Mouse (Mus musculus) kidney, postnatal 4 days (tissue): ENCODE results near the gene B9d1.

Experiments
- DNase-seq, 2 experiments: peaks; one replicate each; pipeline ENCODE4 v3.0.0; 2021; ENCODE audit warnings: mixed read lengths in 2 of 2

B9d1 gene

DNA sequence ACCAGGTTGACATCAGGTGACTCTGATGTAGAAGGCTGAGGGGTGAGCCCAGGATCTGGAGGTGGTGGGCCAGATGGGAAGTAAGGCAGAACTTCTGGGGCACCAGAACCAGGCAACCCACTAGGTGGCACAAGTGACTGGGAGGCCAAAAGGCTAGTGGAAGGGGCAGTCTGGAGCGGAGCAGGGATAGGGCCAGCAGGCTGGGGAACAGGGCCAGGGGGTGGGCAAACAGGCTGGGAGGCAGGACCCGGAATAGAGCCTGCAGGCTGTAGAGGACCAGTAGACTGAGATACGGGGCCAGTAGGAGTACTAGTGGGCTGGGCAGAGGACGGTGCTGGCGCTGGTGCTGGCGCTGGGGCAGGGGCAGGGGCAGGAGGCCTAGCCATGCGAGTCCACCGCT, 15.1 kb upstream of the B9d1 start:
- DNase-seq: no peak

DNA sequence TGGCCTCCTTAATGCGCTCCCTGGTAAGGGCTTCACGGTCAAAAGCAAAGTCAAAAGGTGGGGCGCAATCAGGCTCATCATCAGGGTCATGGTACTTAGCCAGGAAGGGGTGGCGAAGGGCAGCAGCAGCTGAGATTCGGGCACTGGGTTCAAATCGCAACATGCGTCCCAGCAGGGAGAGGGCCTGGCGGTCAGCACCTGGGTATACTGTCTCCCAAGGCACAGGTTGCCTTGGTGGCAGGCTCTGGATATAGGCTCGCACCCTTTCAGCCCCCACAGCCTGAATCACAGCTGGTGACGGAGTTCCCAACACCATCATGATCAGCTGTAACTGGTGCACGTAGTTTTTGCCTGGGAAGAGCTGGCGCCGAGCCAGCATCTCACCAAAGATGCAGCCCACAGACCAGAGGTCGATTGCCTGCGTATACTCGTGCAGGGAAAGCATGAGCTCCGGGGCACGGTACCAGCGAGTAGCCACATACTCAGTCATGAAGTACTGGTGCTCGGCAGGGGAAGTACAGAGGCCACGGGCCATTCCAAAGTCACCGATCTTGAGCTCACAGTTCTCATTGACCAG, 13.9 kb upstream of the B9d1 start:
- no peak for DNase-seq

DNA sequence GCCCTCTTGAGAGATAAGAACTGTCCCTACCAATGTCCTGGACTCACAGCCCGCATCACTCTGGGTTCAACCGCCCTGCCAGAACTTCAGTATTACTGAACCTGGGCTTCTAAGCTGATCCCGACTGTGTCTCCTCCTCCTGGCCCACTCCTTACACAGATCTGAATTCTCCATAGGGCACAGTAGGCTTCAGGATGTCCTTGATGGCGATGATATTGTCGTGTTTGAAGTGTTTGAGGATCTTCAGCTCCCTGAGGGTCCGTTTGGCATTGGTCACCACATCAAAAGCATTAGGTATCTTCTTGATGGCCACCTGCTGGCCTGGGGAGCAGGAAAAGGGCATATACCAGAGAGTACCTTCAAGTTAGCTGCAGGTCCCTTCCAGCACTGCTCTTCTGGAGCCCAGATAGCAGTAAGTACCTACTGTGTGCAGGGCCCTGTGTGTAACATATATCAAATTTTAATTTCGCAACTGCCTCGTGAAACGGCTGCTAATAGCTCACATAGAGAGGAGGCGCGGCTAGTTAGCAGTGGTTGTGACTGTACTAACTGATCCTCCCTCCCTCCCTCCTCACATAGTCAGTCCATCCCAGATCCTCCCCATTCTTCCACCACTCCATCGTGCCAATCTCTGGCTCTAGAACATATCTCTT, 12.1 kb upstream of the B9d1 start:
- DNase-seq: no peak

DNA sequence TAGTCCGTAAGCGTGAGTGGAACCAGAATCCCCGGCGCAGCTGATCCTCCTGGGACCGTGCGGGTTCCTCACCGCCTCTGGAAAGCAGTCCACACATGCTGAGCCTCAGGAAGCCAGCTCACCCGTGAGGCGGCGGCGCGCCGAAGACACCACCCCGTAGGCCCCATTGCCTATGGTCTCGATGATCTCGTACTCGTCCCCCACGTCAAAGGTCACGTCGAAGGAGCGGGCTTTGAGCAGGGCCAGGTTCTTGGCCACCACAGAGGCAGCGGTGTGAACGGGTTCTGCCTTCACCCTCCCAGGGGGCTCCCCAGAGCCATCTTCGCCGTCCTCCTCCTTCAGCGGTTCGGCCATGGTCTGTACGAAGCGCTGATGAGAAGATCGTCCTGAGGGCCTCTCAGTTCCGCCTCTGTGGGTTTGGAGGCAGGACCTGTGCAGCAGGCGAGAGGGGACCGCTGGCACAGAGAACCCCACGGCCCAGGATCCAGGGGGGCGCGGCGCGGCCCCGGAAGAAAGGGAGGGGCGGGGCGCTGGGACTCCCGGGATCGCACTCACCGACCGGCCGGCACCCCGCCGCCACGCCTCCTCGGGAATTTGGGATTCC, 11.3 kb upstream of the B9d1 start:
- peak; percentile 54 to 67 for DNase-seq

DNA sequence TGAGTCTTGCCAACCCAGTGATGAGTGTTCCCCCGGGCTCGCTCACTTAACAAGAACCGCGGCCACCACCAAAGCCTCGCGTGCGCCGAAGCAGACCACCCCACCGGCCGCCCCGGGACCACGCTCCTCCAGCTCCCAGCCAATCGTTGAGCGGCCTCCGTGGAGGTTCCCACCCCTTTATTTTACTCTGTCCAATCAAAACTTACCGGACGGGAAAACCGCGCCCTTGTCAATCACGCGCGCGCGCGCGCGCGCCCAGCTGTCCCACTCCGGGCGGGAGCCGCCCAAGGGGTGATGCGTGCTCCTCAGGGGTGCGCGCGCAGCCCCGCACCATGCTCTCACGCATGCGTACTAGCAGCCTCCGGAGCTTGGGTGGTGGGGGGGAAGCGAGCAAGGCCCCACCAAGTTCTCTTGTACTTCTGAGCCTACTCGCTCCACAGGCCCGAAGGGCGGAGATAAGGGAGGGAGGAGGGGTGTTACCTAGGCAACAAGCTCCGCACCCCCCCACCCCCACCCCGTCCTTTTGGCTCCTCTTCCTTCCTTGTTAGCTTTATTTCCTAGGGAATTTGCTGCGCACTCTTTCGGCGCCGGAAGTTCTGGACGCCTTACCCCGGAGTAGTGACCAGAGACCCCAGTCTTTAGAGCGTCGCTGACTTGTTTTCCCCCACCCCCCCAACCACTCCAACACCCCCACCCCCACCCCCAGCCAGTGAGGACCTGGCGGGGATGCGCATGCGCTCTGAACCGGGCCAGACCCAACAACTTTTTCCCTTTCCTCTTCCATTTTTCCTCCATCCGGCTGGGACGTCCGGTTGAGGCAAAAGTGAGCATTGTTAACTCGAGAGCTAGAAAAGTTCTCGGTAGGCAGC, 10.6 kb upstream of the B9d1 start, which contains the start of gene Mapk7:
TSS of gene Mapk7 (minus strand) at position 278 of the 869 bp plus-strand sequence.
- DNase-seq: peak; percentile 99

DNA sequence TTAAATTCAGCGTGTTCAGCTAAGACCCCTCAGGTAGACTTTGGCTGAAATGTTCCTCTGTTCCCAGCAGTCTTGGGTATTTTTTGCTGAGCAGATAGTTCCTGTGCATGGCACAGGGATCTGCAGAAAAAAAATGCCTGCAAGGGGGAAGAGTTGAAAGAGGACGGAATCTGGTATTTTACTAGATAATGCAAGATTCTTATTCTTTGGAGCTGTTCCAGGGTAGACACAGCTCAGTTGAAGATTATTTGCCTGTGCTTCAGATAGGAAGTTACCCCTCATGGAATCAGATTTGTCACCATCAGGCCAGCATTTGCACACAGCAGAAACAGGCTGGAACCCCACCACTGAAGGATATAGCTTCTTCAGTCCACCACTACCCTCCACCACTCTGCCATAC, 9.4 kb upstream of the B9d1 start:
- no peak for DNase-seq

DNA sequence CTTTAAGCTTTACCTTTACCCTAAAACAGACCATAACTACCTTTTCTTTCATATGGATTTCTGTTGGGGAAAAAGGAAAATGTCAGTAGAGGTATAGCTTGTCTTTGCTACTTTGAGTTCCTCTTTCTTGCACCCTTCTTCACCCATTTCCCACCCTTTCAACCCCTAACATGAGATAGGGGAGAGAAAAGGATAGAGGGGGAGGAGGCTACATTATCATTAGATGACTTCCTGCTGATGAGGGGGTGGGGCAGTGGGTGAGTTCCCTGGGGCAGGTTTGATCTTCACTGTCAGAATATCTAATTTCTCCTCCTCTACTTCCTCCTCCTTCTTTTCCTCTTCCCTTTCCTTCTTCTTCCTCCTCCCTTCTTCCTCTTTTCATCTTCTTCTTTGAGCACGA, 7.5 kb upstream of the B9d1 start:
- no peak for DNase-seq

DNA sequence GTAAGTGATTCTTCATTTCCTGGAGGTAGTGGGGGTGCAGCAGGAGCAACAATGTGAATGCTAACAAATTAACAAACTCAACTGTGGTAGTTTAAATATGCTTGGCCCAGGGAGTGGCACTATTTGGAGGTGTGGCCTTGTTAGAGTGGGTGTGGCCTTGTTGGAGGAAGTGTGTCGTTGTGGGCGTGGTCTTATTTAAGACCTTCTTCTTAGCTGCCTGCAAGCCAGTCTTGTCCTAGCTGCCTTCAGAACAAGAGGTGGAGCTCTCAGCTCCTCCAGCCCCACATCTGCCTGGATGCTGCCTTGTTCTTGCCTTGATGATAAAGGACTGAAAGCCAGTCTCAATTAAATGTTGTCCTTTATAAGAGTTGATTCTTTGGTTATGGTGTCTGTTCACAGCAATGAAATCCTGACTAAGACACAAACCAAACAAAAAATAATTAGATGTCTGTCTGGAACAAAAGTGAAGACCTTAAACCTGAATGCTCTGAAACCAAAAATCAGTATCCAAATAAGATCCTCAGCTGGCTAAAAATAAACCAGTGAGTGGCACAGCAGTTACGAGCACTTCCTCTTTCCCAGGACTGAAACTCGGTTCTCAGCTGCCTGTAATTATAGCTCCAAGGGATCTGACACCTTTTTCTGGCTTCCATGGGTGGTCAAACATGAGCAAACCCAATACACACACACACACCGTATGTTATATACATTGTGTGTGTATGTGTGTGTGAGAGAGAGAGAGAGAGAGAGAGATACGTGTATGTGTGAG, 6.0 kb upstream of the B9d1 start:
- no peak for DNase-seq

DNA sequence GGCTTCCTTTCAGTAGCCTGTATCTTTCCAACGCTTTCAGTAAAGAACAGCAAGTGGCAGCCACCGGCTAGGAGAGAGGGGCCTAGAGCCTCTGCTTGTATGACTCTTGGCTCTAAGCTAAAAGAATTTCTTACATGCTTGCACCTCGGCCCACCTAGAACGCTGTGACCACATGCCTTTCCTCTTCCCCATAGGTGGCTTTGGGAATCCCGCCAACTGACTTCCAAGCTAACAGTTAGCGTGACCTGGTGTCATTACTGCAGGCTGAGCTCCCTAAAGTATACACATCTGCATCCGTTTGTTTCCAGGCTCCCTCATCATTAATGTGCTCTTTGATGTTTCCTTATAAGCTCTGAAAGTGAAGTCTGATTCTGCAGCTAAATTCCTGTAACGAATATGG, 1.0 kb upstream of the B9d1 start:
- no peak for DNase-seq

DNA sequence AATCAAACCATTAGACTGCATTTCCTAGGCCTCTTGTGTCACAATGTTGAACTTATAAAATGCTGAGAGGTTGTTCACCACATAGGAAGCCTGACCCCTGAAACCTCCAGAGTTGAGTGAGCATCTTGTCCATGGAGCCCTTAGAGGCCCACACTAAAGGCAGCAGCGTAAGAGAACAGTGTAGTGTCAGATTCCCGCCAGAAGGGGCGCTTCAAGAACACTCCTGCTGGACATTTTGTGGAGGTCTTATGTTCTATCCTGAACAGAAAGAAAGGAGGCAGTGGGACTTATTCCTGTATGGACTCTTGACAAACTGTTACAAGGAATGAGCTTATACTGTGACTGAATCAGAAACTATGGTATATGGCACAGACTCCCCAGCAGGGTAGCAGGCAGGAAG, 10.0 kb downstream of the B9d1 start:
- peak; percentile 76 to 79 for DNase-seq

DNA sequence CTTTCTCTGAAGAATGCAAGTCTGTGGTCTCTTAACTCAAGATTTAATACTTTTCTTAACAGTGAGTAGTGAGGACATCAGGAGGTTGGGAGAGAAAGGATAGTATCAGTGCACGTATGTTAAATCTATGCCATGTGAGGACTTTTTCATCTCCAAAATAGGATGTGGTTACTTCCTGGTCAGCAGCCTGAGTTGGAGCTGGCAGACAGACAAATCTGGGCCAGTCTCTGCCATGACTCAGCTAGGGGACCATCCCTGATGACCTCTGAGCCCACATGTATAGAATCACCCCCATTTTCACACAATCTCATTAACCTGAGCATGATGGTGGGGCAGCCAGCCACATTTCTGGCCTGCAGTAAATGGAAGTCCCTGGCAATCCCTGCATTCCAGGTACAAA, 13.0 kb downstream of the B9d1 start:
- no peak for DNase-seq

DNA sequence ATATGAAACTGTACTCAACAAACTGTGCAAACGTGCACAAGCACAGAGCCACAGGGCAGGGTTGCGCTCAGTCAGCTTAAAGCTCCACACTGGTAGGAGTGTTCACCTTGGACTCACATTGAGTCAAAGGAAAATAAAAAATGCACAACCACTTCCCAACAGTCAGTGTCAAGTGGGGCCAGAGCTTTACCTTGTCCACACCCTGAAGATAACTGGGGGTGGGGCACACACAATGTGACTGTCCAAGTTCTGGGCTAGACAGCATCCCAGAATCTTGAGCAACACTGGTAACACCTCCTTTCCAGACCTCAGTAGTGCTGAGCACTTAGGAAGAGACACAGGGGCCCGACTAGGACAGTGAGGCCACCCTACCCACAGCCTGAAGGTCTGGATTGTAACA, 13.9 kb downstream of the B9d1 start:
- DNase-seq: no peak

DNA sequence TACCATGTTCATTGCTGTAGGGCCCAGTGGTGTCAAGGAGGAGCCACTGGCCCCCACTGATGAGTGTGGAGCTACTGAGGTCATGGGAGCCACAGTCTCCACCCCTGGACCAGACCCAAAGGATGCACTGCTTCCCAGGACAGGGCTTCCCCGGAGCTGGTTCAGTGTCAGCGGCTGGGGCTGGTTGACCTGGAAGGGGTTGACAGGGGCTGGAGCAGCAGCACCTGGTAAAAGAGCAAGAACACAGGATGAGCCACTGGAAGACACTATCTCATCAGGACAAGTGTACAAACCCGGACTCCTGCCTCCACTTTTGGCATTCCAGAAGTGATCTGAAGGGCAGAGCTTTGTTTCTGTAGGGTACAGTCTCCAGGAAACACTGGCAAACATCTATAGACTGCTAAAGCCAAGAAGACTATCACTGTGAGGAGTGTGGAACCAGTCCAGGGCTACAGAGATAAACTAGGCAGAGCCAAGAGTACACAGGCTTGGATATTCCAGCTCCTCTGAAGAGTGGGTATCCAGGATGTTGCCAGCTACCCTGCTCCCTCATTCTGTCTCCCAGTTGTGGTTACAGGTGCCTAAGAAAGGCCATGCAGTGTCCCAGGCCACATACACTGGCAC, 14.7 kb downstream of the B9d1 start:
- no peak for DNase-seq

DNA sequence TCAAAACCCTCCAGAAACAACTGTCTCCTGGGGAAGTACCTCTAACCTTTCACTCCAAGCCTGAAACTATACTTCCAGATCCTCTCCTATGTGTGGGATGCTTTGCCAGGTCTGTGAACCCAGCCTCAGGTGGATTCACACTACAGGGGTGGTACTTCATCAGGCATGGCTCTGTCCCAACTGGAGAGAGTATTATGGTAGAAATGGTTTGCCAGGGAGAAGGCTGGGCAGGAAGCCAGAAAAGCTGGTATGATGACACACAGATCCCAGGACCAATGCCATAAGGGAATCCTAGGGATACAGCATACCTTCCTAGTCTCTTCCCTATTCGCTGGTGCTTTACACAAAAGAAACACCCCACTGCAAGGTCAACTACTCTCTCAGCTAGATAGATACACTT, 21.9 kb downstream of the B9d1 start:
- DNase-seq: no peak

DNA sequence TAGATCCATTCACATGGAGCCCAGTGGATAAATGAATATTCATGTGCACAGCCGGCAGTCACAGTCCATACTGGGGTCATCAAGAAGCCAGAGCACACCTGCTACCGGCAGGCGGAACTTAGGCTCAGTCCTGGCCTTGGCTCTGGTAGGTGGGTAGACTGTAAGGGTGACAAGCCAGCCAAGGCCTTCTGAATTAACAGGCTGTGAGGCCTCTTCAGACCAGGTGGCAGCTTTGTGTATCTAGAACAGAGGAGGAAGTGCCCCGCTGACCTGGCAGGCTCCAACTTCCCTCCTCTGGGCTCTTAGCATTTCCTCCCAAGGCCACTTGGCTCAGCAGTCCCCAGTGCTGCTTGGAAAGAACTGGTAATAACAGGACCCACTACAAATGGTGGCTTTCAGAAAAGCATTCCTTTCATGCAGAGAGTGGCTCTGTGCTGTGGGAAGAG, 24.3 kb downstream of the B9d1 start:
- peak; percentile 36 to 57 for DNase-seq

DNA sequence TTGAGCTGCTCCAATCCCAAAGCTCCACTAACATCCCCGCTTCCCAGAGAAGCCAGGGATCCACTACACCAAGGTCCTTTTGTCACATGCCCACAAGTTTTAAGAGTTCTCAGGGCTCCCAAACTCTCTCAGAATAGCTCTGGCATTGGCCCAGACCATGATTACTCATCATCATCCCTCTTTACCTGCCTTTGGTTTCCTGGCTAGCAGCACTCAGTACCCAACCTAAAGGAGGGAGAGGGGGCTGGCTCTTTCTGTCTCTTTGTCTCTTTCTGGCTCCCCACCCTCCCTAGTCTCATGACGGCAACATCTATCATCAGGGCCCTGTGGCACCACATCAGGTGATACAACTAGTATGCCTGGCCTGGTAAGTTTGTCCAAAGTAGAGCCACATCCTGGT, 27.9 kb downstream of the B9d1 start:
- DNase-seq: no peak

DNA sequence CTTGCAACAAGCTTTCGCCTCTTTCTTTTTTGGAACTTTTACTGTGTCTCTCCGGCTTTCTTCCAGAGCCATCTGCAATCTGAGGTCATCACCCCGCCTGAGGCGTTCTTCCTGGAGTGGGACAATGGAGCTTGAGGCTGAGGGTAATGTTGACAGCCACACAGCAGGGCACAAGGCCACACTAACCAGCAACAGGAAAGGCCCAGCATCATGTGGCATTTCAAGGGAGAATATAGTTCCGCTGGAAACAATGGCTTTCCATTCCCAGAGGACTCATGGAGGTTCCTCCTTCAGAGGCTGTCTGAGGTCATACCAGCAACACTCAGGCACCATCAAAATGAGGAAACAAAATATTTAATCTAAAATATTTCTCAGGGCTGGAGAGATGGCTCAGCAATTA, 28.6 kb downstream of the B9d1 start:
- peak; percentile 38 to 59 for DNase-seq

DNA sequence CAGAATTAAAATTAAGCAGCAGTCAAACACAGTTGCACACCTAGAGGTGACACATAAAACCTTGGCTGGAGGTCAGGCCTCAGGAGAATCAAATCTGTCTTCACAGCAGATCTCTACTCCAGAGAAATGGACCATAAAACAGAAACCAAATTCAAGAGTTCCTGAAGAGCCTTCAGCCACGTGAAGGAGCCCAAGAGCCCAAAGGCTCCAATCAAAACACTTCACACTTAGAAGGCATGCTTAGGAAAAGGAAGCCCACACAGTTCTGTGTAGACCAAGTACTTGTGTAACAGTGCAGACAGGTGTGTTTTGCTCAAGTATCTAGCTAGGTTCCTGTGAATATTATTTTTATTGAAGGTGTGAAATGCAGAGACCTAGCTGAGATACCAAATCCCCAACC, 30.6 kb downstream of the B9d1 start:
- no peak for DNase-seq

DNA sequence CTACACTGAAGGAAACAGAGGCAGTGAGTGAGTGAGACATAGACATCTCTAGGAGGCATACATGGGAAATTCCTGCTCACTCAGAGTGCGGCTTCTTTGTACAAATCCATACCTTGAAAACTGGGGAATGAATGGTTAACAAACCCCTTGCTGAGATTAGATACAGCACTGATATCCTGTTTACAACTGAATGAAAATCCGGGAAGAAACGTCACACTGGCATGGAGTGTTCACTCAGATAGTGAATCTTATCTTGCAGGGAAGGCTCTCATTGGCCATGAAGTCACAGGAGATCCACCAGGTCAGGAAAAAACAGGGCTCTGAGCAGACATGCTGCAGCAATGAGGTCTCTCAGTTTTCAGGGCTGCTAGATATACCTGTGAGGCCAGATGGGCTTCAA, 32.0 kb downstream of the B9d1 start:
- no peak for DNase-seq

DNA sequence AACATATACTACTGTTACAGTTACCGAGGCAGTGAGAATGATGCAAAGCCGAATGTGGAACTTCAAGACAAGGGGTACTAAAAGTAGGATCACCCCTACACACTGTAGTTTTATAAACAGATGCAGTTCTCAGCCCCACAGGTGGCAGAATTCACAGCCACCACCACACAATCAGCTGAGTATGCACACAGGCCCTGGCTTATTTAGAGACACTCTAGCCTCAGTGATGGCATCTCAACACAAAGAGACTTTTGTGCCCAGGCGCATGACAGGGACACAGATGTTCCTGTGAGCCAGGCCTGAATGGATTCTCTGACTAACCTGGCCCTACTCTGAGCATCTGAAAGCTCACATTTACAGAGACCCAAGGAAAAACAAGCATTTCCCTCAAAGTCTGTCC, 32.4 kb downstream of the B9d1 start:
- no peak for DNase-seq

DNA sequence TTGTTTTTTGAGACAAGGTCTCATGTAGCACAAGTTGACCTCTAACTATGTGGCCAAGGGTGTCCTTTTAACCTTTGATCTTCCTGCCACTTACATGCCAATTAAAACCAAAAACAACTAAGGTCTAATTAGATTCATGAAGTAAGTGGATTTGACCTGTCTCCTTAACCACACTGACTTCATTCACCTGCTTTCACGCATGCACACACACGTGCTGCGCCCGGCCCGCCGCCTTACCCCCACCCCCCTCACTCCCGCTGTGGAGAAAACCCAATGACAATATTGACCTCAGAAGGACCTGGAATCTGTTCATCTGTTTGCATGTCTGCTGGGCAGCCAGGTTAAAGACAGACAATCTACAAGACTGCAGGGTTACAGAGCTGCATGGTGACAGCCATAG, 35.7 kb downstream of the B9d1 start:
- peak in 1 of 2 experiments; percentile 11 for DNase-seq

DNA sequence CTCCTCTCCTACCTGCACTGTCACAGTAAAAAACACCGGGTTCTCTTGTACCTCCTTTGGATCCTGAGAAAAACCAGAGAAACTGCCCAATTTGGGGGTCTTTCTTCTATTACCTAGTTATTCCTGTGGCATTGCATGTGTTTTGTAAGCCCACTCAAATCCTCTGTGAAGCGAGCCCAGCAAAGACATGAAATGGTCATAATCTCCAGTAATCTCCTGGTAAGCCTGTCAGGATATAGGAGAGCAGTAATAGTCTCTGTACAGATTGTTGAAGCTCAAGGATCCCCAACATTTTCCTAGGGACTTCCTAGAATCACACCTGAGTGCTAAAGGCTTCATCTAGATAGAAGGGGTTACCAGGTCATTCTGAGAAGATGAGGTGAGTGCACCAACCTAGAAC, 36.2 kb downstream of the B9d1 start:
- no peak for DNase-seq
